Mouse (Mus musculus) spleen, postnatal 14 days (tissue): ENCODE measurements around the gene U2af1l4.
A peak's percentile ranks its signal among the peaks of the same experiment; 100 is the strongest.

Experiments
- DNase-seq, 2 experiments: peaks; one replicate each; pipeline ENCODE4 v3.0.0; 2021 to 2022; ENCODE audit warnings: low spot score in 2 of 2

U2af1l4 gene

GRCm38 (mm10) chr7:30552102-30553020, 10.7 kb upstream of the U2af1l4 start, which contains the start of the genes Hspb6 and Proser3:
TSS of gene Hspb6 (plus strand) at chr7:30552178.
TSS of gene Proser3 (minus strand) at chr7:30552299.
- peak; percentile 90 to 93 for DNase-seq

- DNase-seq = peak in 1 of 2 experiments; percentile 22
Observed at GRCm38 (mm10) chr7:30553021-30553589, 10.0 kb upstream of the U2af1l4 start.

DNA sequence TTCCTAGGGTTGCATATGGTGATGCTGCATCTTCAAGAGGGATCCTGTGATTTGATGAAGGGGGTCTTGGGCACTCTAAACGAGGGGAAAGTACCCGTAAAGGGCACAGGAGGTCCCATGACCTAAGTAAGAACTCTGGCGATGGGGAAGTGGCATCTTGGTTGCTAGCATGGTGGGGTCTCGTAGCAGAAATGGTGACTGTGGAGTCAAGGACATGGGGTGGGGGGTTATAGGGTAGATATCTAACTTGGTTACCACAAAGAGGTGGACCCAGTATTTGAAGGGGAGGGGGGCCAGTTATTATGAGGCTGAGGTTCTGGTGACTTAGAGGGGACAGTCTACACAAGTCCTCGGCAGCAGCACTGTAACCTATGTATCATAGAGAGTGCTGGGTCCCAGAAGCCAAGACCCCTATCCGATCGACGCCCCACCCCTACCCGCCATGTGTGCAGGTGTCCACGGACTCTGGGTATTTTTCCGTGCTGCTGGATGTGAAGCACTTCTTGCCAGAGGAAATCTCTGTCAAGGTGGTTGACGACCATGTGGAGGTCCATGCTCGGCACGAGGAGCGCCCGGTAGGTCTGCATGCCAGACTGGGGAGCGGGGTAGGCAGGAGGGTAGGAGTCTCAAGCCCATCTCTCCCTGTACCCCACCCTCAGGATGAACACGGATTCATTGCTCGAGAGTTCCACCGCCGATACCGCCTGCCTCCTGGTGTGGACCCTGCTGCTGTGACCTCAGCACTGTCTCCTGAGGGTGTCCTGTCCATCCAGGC, 9.1 kb upstream of the U2af1l4 start:
- DNase-seq = no peak

DNA sequence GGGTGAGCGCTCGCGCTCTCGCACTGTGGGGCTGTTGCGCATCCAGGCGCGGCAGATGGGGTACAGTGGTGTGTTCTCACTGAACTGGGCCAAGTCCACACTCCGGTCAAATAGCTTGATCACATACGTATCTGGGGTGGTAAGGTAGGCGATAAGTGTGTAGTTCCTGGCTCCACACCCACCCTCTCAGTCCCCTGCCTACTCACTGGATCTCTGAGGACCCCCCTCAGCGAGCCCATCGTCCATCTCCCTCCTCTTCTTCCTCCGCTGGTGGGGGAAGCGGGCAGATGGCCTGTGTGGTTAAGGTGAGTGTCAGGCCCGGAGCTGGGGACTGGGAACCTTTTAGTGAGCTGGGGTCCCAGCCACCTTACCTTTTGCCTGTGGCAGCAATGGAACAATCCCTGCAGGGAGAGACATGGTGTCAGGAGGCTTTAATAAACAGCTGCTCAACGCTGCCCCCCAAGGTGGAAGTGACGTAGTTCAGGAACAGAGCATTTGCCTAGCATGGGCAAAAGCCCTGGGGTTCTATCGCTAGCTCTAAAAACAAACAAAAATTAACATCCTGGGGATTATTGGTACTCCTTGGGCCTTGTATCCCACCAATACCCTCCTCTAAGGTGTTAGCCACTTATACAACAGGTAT, 6.1 kb upstream of the U2af1l4 start:
- peak in 1 of 2 experiments; percentile 37 for DNase-seq

DNA sequence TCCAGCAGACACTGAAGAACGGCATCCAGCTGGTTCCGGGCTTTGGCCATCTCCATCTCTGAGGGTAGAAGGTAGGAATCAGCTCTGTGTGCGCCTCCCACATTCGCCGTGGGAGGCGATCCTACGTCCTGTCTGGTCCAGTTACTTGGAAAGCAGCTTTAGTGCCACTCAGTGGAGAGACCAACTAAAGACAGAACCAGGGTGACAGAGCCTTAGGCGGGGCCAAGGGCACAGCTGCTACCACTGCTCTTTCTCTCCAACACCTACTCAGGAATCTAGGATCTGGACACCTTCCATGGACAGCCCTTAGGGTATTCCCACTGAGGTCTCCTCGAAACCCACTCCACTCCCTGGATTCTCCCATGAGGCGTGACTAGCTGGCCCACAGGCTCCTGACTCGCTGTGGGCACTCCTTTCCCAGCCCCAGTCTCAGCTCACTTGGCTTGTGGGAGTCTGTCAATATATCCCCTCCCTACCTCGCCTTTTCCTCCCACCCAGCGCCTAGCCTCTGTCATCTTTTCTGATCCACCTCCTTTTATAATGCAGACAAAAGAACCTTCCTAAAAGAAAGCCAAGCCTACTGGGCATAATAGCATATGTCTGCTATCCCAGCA, 5.1 kb upstream of the U2af1l4 start:
- DNase-seq = no peak

DNA sequence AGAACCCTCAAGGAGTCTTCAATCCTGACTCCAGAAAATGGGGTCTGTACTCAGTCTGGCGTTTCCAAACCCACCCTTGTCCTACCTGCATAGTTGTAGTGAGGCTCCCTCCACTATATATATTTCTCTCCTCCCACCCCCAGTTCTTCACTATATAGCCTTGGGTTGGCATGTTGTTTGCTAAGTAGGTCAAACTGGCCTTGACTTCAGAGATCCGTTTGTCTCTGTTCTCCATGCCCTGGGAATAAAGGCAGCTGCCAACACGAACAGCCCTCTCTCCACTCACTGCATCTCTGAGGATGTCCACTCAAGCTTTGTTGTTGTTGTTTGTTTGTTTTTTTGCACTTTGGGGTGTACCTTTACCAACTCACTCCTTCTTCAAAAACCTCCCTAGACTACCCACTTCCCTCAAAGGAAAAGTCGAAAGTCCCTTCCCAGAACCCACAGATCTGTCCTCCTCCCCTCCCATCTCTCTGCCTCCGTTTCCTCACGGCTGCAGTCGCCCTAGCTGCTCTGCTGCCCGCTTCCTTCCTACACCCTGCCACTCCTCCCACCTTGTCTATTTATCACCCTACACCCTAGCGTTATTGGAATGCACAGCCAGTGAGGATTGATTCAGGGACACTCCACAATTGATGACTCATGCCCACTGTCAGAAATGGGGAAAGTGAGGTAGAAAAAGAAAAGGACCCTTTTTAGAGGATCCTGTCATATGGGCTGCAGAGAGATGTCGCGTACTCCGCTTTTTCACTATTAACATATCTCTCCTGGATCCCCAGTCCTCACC, 4.3 kb upstream of the U2af1l4 start:
- no peak for DNase-seq

DNA sequence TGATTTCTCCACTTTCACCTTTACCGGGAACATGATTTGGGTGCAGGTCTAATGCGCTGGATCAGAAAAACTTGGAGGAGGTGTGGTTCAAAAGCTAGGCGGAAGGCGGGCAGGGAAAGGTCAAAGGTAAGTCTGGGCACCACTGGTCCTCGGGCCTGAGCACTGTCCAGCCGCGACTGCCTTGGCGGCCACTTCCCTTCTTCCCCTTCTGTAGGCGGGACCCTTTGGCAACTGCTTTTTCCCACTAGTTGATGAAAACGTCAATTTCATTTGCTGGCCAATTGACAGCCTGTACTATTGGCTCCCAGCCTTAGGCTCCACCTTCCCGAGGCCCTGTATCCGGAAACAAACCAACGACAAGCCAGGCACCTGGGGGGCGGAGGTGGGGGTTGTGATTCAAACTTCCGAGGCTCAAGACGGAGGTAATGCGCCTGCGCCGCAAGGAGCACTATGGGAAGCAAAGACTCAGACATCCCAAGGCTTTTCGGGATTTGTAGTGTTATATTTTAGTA, 3.6 kb upstream of the U2af1l4 start, which contains the start of gene Lin37:
TSS of gene Lin37 (minus strand) at position 396 of the 512 bp plus-strand sequence.
- peak; percentile 75 to 82 for DNase-seq

DNA sequence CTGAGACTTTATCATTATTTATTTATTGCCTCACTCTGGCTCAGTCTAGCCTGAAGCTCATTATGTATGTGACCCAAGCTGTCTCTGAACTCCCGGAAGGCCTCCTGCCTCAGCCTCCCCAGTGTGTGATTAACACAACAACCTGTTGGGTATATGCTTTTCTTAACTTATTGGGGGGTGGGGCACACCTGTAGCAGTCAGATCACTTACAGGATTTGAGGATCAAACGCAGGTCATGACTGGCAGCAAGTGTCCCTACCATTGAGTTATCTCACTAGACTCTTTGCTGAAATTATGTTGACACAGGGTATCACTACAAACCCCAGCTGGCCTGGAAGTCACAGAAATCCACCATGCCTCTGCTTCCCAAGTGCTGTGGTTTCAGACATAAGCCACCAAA, 2.8 kb upstream of the U2af1l4 start:
- DNase-seq = no peak

DNA sequence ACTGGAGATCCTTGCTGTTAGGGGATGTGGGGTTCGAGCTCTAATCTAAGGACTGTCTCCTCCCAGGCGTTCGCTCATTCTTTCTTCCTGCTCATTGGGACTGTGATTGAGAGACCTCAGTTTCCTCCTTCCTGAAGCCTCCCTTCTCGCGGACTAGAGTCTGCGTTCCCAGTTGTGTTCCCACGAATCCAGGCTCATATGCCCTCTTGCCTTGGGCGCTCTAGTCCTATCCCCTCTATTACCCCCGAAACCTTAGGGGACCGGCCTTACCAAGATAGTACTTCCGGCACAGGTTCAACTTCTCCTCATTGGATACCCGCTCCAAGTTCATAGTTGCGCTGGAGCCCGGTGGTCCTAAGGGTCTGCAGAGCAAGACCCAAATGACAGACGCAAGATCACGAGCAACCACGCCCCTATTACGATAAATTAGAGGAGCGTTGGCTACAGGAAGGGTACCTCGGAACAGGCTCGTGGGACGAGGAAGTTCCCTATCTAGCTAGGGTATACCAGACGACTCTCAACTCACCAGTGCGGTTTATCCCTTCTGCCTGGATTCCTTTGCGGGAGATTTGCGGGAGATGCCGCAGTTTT, 480 bp upstream of the U2af1l4 start:
- DNase-seq = no peak

DNA sequence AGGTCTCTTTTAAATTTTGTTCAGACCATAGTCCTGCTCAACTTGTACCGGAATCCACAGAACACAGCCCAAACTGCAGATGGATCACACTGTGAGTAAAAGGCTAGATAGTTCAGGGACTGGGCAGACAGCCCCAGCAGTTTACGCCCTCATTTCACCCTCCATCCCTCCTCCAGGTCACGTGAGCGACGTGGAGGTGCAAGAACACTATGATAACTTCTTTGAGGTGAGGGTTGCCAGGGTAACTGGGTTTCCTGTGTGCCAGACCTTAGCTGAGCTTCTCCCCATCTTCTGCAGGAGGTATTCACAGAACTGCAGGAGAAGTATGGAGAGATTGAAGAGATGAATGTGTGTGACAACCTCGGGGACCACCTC, 792 bp downstream of the U2af1l4 start:
- DNase-seq = no peak

GRCm38 (mm10) chr7:30564970-30565571, 2.0 kb downstream of the U2af1l4 start, which contains the start of gene Igflr1:
TSS of gene Igflr1 (plus strand) at chr7:30565427.
- DNase-seq = no peak

- DNase-seq = no peak
Observed at GRCm38 (mm10) chr7:30566033-30566432, 2.9 kb downstream of the U2af1l4 start.

- no peak for DNase-seq
Observed at GRCm38 (mm10) chr7:30567555-30567954, 4.5 kb downstream of the U2af1l4 start.

GRCm38 (mm10) chr7:30572389-30572788, 9.3 kb downstream of the U2af1l4 start:
- DNase-seq = no peak

DNA sequence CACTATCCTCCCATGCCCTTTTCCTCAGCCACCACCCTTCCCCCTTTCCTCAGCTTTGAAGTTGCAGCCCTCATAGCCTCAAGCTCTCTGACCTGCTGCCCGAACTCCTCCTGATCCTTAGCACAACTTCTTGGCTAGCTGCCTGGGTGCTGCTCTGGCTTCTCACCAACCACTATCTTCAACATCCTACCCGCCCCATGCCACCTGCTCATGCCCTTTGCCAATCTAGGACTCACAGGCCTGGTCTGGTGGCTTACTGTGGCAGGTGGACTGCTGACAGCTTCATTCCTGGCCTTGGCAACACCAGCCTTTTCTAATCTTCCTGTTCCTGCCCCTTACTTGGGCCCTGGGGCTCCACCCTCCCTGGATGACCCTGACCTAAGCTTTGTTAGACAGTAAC, 9.9 kb downstream of the U2af1l4 start:
- peak in 1 of 2 experiments; percentile 49 for DNase-seq

DNA sequence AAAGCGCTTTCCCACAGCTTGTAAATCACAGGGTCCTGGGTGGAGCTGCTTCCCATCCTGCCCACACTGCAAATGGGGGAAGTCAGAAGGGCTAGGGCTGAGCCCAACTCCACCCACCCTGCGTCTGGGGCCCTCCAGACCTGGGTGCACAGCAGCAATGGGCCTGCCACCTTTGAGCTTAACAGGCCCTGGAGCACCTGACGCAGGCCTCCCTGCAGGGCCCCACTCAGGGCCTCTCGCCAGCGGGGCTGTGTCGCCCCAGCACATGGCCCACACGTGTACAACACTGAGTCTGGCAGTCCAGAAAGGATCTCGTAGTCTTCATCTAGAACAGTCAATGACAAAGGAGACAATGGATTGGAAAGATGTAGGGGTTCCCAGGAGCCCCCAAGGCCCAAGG, 16.8 kb downstream of the U2af1l4 start:
- no peak for DNase-seq

DNA sequence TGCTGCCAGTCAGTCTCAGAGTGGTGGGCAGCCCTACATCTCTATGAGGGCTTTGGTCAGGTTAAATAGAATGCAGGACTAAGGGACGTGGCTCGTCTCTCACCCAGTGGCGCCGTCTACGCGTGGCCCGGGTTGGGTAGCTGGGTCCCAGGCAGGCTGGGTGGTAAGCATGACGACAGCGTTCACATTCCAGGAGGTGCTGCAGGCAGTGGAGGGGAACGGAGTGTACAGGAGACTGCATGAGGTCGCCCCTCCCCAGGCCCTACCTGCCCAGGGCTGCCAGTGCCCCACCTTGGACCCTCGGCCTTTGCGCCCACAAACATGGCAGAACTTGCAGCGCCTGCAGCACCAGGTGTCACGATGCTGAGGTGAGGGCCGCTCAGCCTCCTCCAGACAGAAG, 18.4 kb downstream of the U2af1l4 start:
- no peak for DNase-seq

- DNase-seq = no peak
Observed at GRCm38 (mm10) chr7:30584339-30584738, 21.2 kb downstream of the U2af1l4 start.

DNA sequence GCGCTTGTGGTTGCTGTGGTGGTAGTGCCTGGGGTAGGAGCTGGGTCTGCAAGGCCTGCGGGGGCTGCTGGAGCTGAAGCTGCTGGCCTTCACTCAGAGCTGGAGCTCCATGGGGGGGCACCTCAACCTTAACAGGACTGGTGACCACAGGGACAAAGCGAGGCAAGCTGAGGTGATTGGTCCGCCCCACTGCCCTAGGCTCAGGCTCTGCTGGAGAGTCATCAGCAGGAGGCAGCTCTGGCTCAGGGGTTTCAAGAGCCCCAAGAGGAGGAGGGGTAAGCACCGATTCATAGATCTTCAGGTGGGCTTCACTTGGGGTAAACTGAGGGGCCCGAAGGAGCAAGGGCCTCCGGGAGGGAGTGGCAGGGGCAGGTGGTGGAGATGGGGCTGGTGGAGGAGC, 22.1 kb downstream of the U2af1l4 start:
- DNase-seq = no peak
